Mouse (Mus musculus) heart, embryonic 12.5 days (tissue): ENCODE data around the gene Tex19.2. TPM values are rescaled to one million over a fixed set of nuclear protein-coding genes. Genes with fewer than 3 reads are reported as not detected.

ENCODE experiments used
- ATAC-seq: fragments of 200-750 bp; cut with Nextera tagmentation; 2 replicates; pipeline ENCODE4 v1.8.0; 2017; ENCODE audit warnings: moderate TSS enrichment, moderate library complexity; ENCODE audit not compliant: insufficient number of reproducible peaks, low FRiP score
- H3K27ac ChIP-seq: fragments of 300-500 bp; sonication (generic); 2 replicates; pipeline ENCODE4 v1.5.1; 2016; ENCODE audit warnings: mild to moderate bottlenecking, moderate library complexity; ENCODE audit not compliant: poor library complexity, severe bottlenecking
- H3K27me3 ChIP-seq: fragments of 300-500 bp; sonication (generic); replicated peaks from 2 replicates; pipeline ENCODE4 v1.6.1; 2016; ENCODE audit warnings: mild to moderate bottlenecking, moderate library complexity
- H3K36me3 ChIP-seq: fragments of 300-500 bp; sonication (generic); 2 replicates; pipeline ENCODE4 v1.6.1; 2016; ENCODE audit warnings: mild to moderate bottlenecking, moderate library complexity
- H3K4me1 ChIP-seq: fragments of 300-500 bp; sonication (generic); replicated peaks from 2 replicates; pipeline ENCODE4 v1.6.1; 2016; ENCODE audit warnings: mild to moderate bottlenecking
- H3K4me2 ChIP-seq: fragments of 300-500 bp; sonication (generic); 2 replicates; pipeline ENCODE4 v1.6.1; 2016; ENCODE audit warnings: mild to moderate bottlenecking, moderate library complexity
- H3K4me3 ChIP-seq: fragments of 300-500 bp; sonication (generic); 2 replicates; pipeline ENCODE4 v1.5.1; 2016; ENCODE audit warnings: mild to moderate bottlenecking
- H3K9ac ChIP-seq: fragments of 300-500 bp; sonication (generic); 2 replicates; pipeline ENCODE4 v1.6.1; 2016; ENCODE audit warnings: mild to moderate bottlenecking, moderate library complexity
- H3K9me3 ChIP-seq: fragments of 300-500 bp; sonication (generic); replicated peaks from 2 replicates; pipeline ENCODE4 v1.6.1; 2016; ENCODE audit warnings: mild to moderate bottlenecking, moderate library complexity
- WGBS: fragments of 180-500 bp; shearing (Covaris S2); methylation state at CpG from one replicate; pipeline ENCODE4 v1.1.7; 2016; 5-methylcytosine and 5-hydroxymethylcytosine counted together
- polyA plus RNA-seq: library from polyadenylated mRNA; unstranded; fragments of >200 nt; fragmentation: Nextera tagmentation; extraction: Ambion mirVana; gene quantifications from 2 replicates; pipeline ENCODE4 v1.2.1, GENCODE M21; 2016

Gene Tex19.2
- polyA plus RNA-seq, 1 experiment from 2014 or later, result not detected

DNA sequence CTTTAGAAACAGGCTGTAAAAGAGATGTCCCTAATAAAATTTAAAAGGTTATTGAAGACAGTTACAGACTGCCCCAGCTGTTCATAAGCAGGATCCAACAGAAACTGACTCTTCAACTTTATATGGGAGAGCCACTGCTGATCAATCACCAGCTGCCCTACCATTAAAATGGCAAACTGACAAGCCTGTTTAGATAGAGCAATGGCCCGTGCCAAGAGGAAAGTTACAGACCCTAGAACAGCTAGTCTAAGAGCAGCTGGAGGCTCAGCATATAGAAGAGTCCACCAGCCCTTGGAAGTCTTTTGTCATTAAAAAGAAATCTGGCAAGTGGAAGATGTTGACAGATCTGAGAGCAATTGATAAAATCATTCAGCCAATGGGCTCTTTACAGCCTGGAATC is 16.1 kb upstream of the Tex19.2 start:
- H3K27me3 ChIP-seq, result peaks cover 9% of the 10 kb centered on the region; the same call in 1 of the 2 replicates
- WGBS, result 33% methylated on average over 1 of the region's 1 CpGs
- no peak overlapping the region for H3K4me3 ChIP-seq
- H3K4me2 ChIP-seq, result no peak overlapping the region
- 0 out of 2 replicates have a peak, but pooled peaks cover 4% of the 10 kb centered on the region for H3K4me1 ChIP-seq
- H3K36me3 ChIP-seq, result no peaks in the 10 kb centered on the region
- ATAC-seq, result no peak
- H3K9ac ChIP-seq, result no peak overlapping the region
- no peaks in the 10 kb centered on the region for H3K9me3 ChIP-seq
- H3K27ac ChIP-seq, result no peak overlapping the region

DNA sequence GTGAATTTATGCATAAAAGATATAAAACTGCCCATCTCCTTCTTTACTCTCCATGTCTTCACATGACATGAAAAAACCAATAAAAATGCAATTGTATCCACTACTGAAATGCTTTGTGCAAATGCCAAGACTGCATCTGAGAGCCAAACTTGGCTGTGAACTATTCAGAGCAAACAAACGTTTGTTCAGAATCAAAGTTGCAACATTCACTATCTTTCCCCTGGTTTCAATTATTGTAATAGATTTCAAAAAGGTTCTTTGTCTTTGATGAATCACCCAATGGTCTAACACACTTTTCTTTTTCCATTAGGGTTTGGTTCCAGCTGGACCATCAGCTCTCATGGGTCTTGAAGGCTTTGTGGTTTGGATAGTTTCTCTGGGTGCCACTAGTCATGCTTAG is 11.1 kb upstream of the Tex19.2 start:
- Histone ChIP-seq H3K4me3 (no peak overlapping the region), H3K36me3 (no peaks in the 10 kb centered on the region), H3K4me1 (peaks cover 7% of the 10 kb centered on the region), H3K9ac (no peak overlapping the region), H3K4me2 (no peak overlapping the region), H3K27me3 (no peaks in the 10 kb centered on the region), H3K9me3 (no peaks in the 10 kb centered on the region), H3K27ac (no peak overlapping the region)
- ATAC-seq, result no peak
- WGBS, result 65% methylated on average over 1 of the region's 1 CpGs

- H3K27me3 ChIP-seq, result no peaks in the 10 kb centered on the region
- no peak overlapping the region for H3K4me2 ChIP-seq
- H3K36me3 ChIP-seq, result no peaks in the 10 kb centered on the region
- no peak overlapping the region for H3K27ac ChIP-seq
- no peak overlapping the region for H3K9ac ChIP-seq
- H3K9me3 ChIP-seq, result 0 out of 2 replicates have a peak, but pooled peaks cover 4% of the 10 kb centered on the region
- 76% methylated on average over 3 of the region's 3 CpGs for WGBS
- H3K4me3 ChIP-seq, result no peak overlapping the region
- ATAC-seq, result no peak
- peaks cover 8% of the 10 kb centered on the region for H3K4me1 ChIP-seq
Observed at GRCm38 (mm10) chr11:121127441-121127840, 9.0 kb upstream of the Tex19.2 start.

DNA sequence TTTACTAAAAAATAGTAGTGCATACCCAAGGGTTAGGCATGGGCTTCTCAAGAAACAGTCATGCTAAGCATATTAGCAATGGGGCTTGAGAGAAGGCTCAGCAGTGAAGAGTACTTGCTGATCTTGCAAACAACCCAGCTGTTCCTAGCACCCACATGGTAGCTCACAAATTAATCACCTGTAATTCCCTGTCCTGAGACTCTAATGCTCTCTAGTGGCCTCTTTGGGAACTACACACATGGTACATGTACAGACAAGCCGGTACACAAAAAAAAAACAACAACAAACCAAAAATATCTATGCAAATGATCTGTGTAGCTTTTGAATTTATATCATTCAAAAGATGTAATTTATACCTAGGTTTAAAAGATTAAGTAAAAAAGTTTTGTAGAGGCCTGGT is 7.9 kb upstream of the Tex19.2 start:
- no peak for ATAC-seq
- 88% methylated on average over 1 of the region's 1 CpGs for WGBS

GRCm38 (mm10) chr11:121125522-121126172 is 7.2 kb upstream of the Tex19.2 start:
- H3K4me3 ChIP-seq, result no peak overlapping the region
- peaks cover 22% of the 10 kb centered on the region for H3K4me1 ChIP-seq
- no peak overlapping the region for H3K4me2 ChIP-seq
- no peaks in the 10 kb centered on the region for H3K36me3 ChIP-seq
- WGBS, result 47% methylated on average over 3 of the region's 3 CpGs
- H3K27ac ChIP-seq, result no peak overlapping the region
- no peak overlapping the region for H3K9ac ChIP-seq
- no peaks in the 10 kb centered on the region for H3K27me3 ChIP-seq
- ATAC-seq, result no peak
- H3K9me3 ChIP-seq, result 0 out of 2 replicates have a peak, but pooled peaks cover 4% of the 10 kb centered on the region

More for the DNA sequence above, 7.9 kb upstream of the Tex19.2 start:
- Histone ChIP-seq H3K4me1 (peaks cover 18% of the 10 kb centered on the region), H3K9ac (no peak overlapping the region), H3K4me2 (no peak overlapping the region), H3K27me3 (no peaks in the 10 kb centered on the region), H3K9me3 (0 out of 2 replicates have a peak, but pooled peaks cover 4% of the 10 kb centered on the region), H3K36me3 (no peaks in the 10 kb centered on the region), H3K27ac (no peak overlapping the region), H3K4me3 (no peak overlapping the region)

DNA sequence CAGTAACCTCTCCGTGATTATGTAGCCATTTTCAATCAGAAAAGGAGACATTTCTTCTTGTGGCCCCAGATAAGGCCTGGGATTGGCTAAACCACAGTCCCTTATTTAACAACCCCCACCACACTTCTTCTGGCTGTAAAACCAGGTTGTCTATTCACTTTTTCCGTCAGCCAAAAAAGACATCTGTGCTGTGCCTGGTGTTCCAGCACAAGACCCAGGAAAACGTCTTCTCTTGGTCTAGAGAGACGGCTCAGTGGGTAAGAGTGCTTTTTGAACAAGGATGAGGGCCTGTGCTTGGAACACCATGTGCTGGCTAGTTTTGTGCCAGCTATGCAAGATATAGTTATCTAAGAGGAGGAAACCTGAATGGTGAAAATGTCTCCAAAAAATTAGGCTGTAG is 5.0 kb upstream of the Tex19.2 start:
- Histone ChIP-seq H3K4me2 (no peak overlapping the region), H3K9me3 (0 out of 2 replicates have a peak, but pooled peaks cover 4% of the 10 kb centered on the region), H3K27ac (no peak overlapping the region), H3K4me1 (peaks cover 22% of the 10 kb centered on the region), H3K36me3 (no peaks in the 10 kb centered on the region), H3K4me3 (no peak overlapping the region), H3K9ac (no peak overlapping the region), H3K27me3 (no peaks in the 10 kb centered on the region)
- ATAC-seq, result no peak
- WGBS, result 89% methylated on average over 4 of the region's 4 CpGs

GRCm38 (mm10) chr11:121122024-121122670 is 3.7 kb upstream of the Tex19.2 start:
- peak overlapping the region; percentile 80 for H3K27ac ChIP-seq
- peaks cover 22% of the 10 kb centered on the region for H3K4me1 ChIP-seq
- H3K9ac ChIP-seq, result no peak overlapping the region
- 0 out of 2 replicates have a peak, but pooled peaks cover 3% of the 10 kb centered on the region for H3K27me3 ChIP-seq
- H3K9me3 ChIP-seq, result 0 out of 2 replicates have a peak, but pooled peaks cover 4% of the 10 kb centered on the region
- WGBS, result 4% methylated on average over 2 of the region's 2 CpGs
- no peaks in the 10 kb centered on the region for H3K36me3 ChIP-seq
- H3K4me3 ChIP-seq, result no peak overlapping the region
- H3K4me2 ChIP-seq, result no peak overlapping the region
- ATAC-seq, result 0 out of 2 replicates have a peak, but pooled peaks have one; percentile 18

DNA sequence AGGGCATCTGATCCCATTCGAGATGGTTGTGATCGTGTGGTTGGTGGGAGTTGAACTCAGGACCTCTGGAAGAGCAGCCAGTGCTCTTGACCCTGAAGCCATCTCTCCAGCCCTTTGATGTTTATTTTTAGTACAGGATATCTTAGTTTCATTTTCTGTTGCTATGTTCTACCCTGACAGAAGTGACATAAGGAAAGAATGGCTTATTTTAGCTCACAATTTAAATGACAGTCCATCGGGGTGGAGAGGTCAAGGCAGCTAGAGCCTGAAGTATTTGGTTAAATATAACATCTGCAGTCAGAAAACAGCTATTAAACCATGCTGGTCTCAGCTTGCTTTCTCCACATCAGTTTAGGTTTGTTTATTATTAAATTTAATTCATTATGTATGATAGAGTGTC is 2.7 kb upstream of the Tex19.2 start:
- H3K4me1 ChIP-seq, result peaks cover 21% of the 10 kb centered on the region
- peak overlapping the region; percentile 80 for H3K27ac ChIP-seq
- no peak overlapping the region for H3K4me2 ChIP-seq
- no peak overlapping the region for H3K4me3 ChIP-seq
- H3K27me3 ChIP-seq, result peaks cover 13% of the 10 kb centered on the region
- H3K9ac ChIP-seq, result no peak overlapping the region
- 61% methylated on average over 3 of the region's 3 CpGs for WGBS
- H3K9me3 ChIP-seq, result 0 out of 2 replicates have a peak, but pooled peaks cover 4% of the 10 kb centered on the region
- ATAC-seq, result no peak
- no peaks in the 10 kb centered on the region for H3K36me3 ChIP-seq

- WGBS, result 88% methylated on average over 18 of the region's 18 CpGs
Observed at GRCm38 (mm10) chr11:121118106-121118505, 371 bp downstream of the Tex19.2 start.

GRCm38 (mm10) chr11:121112091-121112775 is 6.2 kb downstream of the Tex19.2 start:
- Histone ChIP-seq H3K27ac (no peak overlapping the region), H3K4me1 (peaks cover 34% of the 10 kb centered on the region), H3K9ac (no peak overlapping the region), H3K9me3 (no peaks in the 10 kb centered on the region), H3K4me3 (no peak overlapping the region), H3K27me3 (peaks cover 26% of the 10 kb centered on the region), H3K36me3 (no peaks in the 10 kb centered on the region), H3K4me2 (no peak overlapping the region)
- 79% methylated on average over 5 of the region's 5 CpGs for WGBS
- ATAC-seq, result no peak

More at GRCm38 (mm10) chr11:121118106-121118505, 371 bp downstream of the Tex19.2 start:
- H3K9me3 ChIP-seq, result no peaks in the 10 kb centered on the region
- H3K27ac ChIP-seq, result no peak overlapping the region
- H3K4me3 ChIP-seq, result no peak overlapping the region
- H3K36me3 ChIP-seq, result no peaks in the 10 kb centered on the region
- H3K9ac ChIP-seq, result no peak overlapping the region
- no peak overlapping the region for H3K4me2 ChIP-seq
- peaks cover 24% of the 10 kb centered on the region for H3K27me3 ChIP-seq
- H3K4me1 ChIP-seq, result peaks cover 16% of the 10 kb centered on the region
- no peak for ATAC-seq

GRCm38 (mm10) chr11:121111601-121112000 is 6.9 kb downstream of the Tex19.2 start:
- peaks cover 34% of the 10 kb centered on the region for H3K4me1 ChIP-seq
- no peak overlapping the region for H3K4me3 ChIP-seq
- 60% methylated on average over 1 of the region's 1 CpGs for WGBS
- H3K4me2 ChIP-seq, result no peak overlapping the region
- no peak overlapping the region for H3K9ac ChIP-seq
- H3K36me3 ChIP-seq, result no peaks in the 10 kb centered on the region
- H3K27me3 ChIP-seq, result peaks cover 20% of the 10 kb centered on the region
- ATAC-seq, result no peak
- no peaks in the 10 kb centered on the region for H3K9me3 ChIP-seq
- H3K27ac ChIP-seq, result no peak overlapping the region
